Mouse (Mus musculus) heart, postnatal 0 days (tissue): ENCODE measurements around the gene Snx29. TPM values are rescaled to one million over a fixed set of nuclear protein-coding genes. Genes with fewer than 3 reads are reported as not detected.

Experiments used
- ATAC-seq: fragments of 200-750 bp; cut with Nextera tagmentation; 2 replicates; pipeline ENCODE4 v1.8.0; 2017; ENCODE audit warnings: low read depth, moderate number of reproducible peaks, moderate library complexity; ENCODE audit not compliant: insufficient read depth
- DNase-seq: peaks from one replicate; pipeline ENCODE4 v3.0.0-alpha.2; 2016; ENCODE audit warnings: low spot score
- H3K27ac ChIP-seq: fragments of 300-500 bp; sonication (generic); 2 replicates; pipeline ENCODE4 v1.5.1; 2014; ENCODE audit warnings: low read depth, mild to moderate bottlenecking
- H3K27me3 ChIP-seq: fragments of 300-500 bp; sonication (generic); 2 replicates; pipeline ENCODE4 v1.6.1; 2014; ENCODE audit warnings: low read length, mixed read lengths; ENCODE audit not compliant: control insufficient read depth, insufficient read depth
- H3K36me3 ChIP-seq: fragments of 300-500 bp; sonication (generic); replicated peaks from 2 replicates; pipeline ENCODE4 v1.6.1; 2014; ENCODE audit warnings: low read length, mixed read lengths; ENCODE audit not compliant: control insufficient read depth, insufficient read depth
- H3K4me1 ChIP-seq: fragments of 300-500 bp; sonication (generic); 2 replicates; pipeline ENCODE4 v1.6.1; 2014; ENCODE audit warnings: antibody characterized with exemption; ENCODE audit not compliant: control insufficient read depth, insufficient read depth
- H3K4me2 ChIP-seq: fragments of 300-500 bp; sonication (generic); 2 replicates; pipeline ENCODE4 v1.6.1; 2014; ENCODE audit warnings: low read depth, mild to moderate bottlenecking, low read length, moderate library complexity
- H3K4me3 ChIP-seq: fragments of 300-500 bp; sonication (generic); 2 replicates; pipeline ENCODE4 v1.5.1; 2014; ENCODE audit warnings: low read depth, low read length
- H3K9ac ChIP-seq: fragments of 300-500 bp; sonication (generic); replicated peaks from 2 replicates; pipeline ENCODE4 v1.6.1; 2014; ENCODE audit warnings: low read depth, low read length, mixed read lengths
- H3K9me3 ChIP-seq: fragments of 300-500 bp; sonication (generic); replicated peaks from 2 replicates; pipeline ENCODE4 v1.6.1; 2016; ENCODE audit warnings: low read length; ENCODE audit not compliant: control insufficient read depth
- CTCF ChIP-seq: IDR thresholded peaks from 2 replicates; pipeline ENCODE4 v1.5.1; 2016; ENCODE audit warnings: antibody characterized with exemption, control low read depth, low read depth
- EP300 ChIP-seq: IDR thresholded peaks from 2 replicates; pipeline ENCODE4 v1.6.1; 2016; ENCODE audit warnings: antibody characterized with exemption, low read depth
- WGBS: fragments of 180-500 bp; shearing (Covaris S2); extraction: QIAGEN DNeasy Blood & Tissue Kit; methylation state at CpG from one replicate; pipeline ENCODE4 v1.1.7; 2014; 5-methylcytosine and 5-hydroxymethylcytosine counted together
- polyA plus RNA-seq: library from polyadenylated mRNA; unstranded; fragments of >200 nt; fragmentation: Nextera tagmentation; extraction: Ambion mirVana; gene quantifications from 2 replicates; pipeline ENCODE4 v1.2.1, GENCODE M21; 2015
- total RNA-seq: library from RNA; depleted of rRNA; stranded (reverse); fragments of >200 nt; gene quantifications from 2 replicates; pipeline ENCODE4 v1.2.3, GENCODE M21; 2014; ENCODE audit warnings: low replicate concordance

Gene Snx29
- total and polyA plus RNA-seq, 2 experiments from 2014 or later, result 3.1 to 3.9 TPM

- ATAC-seq (no peak), DNase-seq (no peak)
- WGBS, result 76% methylated on average over 8 of the region's 8 CpGs
- Histone ChIP-seq H3K4me3 (no peak overlapping the region), H3K9me3 (no peaks in the 10 kb centered on the region), H3K36me3 (no peaks in the 10 kb centered on the region), H3K4me1 (no peaks in the 10 kb centered on the region), H3K27me3 (no peaks in the 10 kb centered on the region), H3K9ac (no peak overlapping the region), H3K4me2 (no peak overlapping the region), H3K27ac (no peak overlapping the region)
- no peak for TF ChIP-seq EP300
- TF ChIP-seq CTCF, result no peak
Measured at GRCm38 (mm10) chr16:11426810-11427537, 104.3 kb downstream of the Snx29 start.

DNA sequence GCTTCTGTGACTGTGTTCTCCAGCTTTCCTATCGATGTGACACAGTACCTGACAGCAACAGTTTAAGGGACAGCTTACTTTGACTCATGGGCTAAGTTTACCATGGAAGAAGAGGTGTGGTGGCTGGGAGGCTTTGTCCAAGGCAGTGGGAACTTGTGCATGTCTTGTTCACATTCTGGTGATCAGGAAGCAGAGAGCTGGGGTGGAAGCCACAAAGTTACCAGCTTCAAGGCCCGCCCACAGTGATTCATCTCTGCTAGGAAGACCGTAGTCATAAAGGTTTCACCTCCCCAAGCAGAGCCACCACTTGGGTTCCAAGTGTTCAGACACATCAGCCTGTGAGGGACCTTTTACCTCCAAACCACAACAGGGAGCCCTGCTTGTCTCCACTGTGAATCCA lies 107.1 kb downstream of the Snx29 start:
- DNase-seq (no peak), ATAC-seq (no peak)
- Histone ChIP-seq H3K4me2 (no peak overlapping the region), H3K4me3 (no peak overlapping the region), H3K9me3 (no peaks in the 10 kb centered on the region), H3K9ac (no peak overlapping the region), H3K36me3 (no peaks in the 10 kb centered on the region), H3K27me3 (no peaks in the 10 kb centered on the region), H3K4me1 (no peaks in the 10 kb centered on the region), H3K27ac (no peak overlapping the region)
- no peak for TF ChIP-seq EP300
- no peak for TF ChIP-seq CTCF
- 85% methylated on average over 3 of the region's 3 CpGs for WGBS

GRCm38 (mm10) chr16:11430520-11430919 lies 107.8 kb downstream of the Snx29 start:
- H3K9ac ChIP-seq, result no peak overlapping the region
- no peak overlapping the region for H3K27ac ChIP-seq
- ATAC-seq (no peak), DNase-seq (no peak)
- H3K27me3 ChIP-seq, result no peaks in the 10 kb centered on the region
- TF ChIP-seq CTCF (no peak), EP300 (no peak)
- H3K4me2 ChIP-seq, result no peak overlapping the region
- no peak overlapping the region for H3K4me3 ChIP-seq
- WGBS, result 83% methylated on average over 6 of the region's 6 CpGs
- H3K9me3 ChIP-seq, result no peaks in the 10 kb centered on the region
- no peaks in the 10 kb centered on the region for H3K4me1 ChIP-seq
- H3K36me3 ChIP-seq, result no peaks in the 10 kb centered on the region

GRCm38 (mm10) chr16:11433779-11434178 lies 111.1 kb downstream of the Snx29 start:
- Histone ChIP-seq H3K27me3 (no peaks in the 10 kb centered on the region), H3K4me2 (no peak overlapping the region), H3K4me1 (no peaks in the 10 kb centered on the region), H3K9ac (no peak overlapping the region), H3K27ac (no peak overlapping the region), H3K36me3 (no peaks in the 10 kb centered on the region), H3K9me3 (no peaks in the 10 kb centered on the region), H3K4me3 (no peak overlapping the region)
- ATAC-seq (no peak), DNase-seq (no peak)
- no peak for TF ChIP-seq CTCF
- TF ChIP-seq EP300, result no peak

DNA sequence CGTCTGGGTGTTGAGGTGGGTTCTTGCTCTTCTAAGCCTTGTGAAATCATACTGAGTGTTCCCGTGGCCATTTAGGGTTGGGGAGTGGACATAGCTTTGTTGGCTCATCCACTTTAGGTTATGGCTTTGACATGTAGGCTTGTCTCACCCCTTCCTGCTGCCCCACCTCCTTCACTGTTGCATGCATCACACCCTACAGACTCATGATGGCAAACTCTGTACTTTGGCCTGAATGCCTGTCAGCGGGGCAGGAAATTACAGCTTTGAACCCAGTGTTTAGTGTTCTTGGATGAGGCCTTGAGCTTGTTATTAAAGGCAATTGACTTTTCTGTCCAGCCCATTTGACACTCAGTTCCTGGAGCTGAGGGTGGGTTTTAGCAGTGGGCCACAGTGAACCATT lies 114.9 kb downstream of the Snx29 start:
- Histone ChIP-seq H3K9ac (no peak overlapping the region), H3K4me1 (no peaks in the 10 kb centered on the region), H3K27me3 (no peaks in the 10 kb centered on the region), H3K4me2 (no peak overlapping the region), H3K4me3 (no peak overlapping the region), H3K9me3 (no peaks in the 10 kb centered on the region), H3K36me3 (no peaks in the 10 kb centered on the region), H3K27ac (no peak overlapping the region)
- no peak for DNase-seq
- TF ChIP-seq CTCF, result no peak
- no peak for TF ChIP-seq EP300
- WGBS, result 84% methylated on average over 3 of the region's 3 CpGs
- ATAC-seq, result no peak

- Histone ChIP-seq H3K27ac (no peak overlapping the region), H3K27me3 (no peaks in the 10 kb centered on the region), H3K36me3 (no peaks in the 10 kb centered on the region), H3K4me1 (no peaks in the 10 kb centered on the region), H3K4me2 (no peak overlapping the region), H3K9me3 (no peaks in the 10 kb centered on the region), H3K4me3 (no peak overlapping the region), H3K9ac (no peak overlapping the region)
- DNase-seq (no peak), ATAC-seq (no peak)
- WGBS, result 70% methylated on average over 6 of the region's 6 CpGs
- no peak for TF ChIP-seq CTCF
- no peak for TF ChIP-seq EP300
Measured at GRCm38 (mm10) chr16:11439417-11439816, 116.7 kb downstream of the Snx29 start.
